Mouse (Mus musculus): Measurements from ENCODE around the gene Olfr1288. TPM values are rescaled to one million over a fixed set of nuclear protein-coding genes. Genes with fewer than 3 reads are reported as not detected.

Gene Olfr1288
- polyA plus RNA-seq (2015; fragmentation: Nextera tagmentation; extraction: Ambion mirVana), result not detected in 2 replicates

DNA sequence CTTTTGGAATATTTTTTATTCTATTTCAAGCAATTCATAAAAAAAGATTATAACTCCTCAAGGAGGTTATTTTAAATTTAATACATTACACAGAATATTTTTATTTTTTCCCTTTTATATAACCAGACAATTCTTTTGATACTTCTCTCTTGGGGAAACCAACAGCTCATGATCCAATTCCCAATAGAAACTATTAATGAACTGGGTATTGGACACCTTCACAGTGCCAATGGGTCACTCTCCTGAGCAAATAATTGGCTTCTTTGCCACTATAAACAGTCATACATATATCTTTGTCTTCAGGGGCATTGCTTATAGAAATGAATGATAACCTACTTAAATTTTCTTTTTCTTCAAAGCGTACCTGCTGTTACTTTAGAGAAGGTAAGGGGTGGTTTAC lies at the start of gene Olfr1288:
TSS of gene Olfr1288 (plus strand) at position 301 of the 400 bp plus-strand sequence.
- no peak within 1 kb of the TSS for H3K27ac ChIP-seq
- no peak within 1 kb of the TSS for H3K4me2 ChIP-seq
- no peak within 1 kb of the TSS for H3K9ac ChIP-seq
- WGBS, result 90% methylated on average over 1 of the region's 1 CpGs
- H3K9me3 ChIP-seq (replicated peaks), result no peaks in the 10 kb centered on the region
- no peak for ATAC-seq (replicated peaks; ENCODE audit: insufficient number of reproducible peaks, insufficient read depth, low FRiP score, low read depth)
- no peak within 1 kb of the TSS for H3K4me3 ChIP-seq
- no peaks in the 10 kb centered on the region for H3K4me1 ChIP-seq (replicated peaks)
- H3K27me3 ChIP-seq, result no peaks in the 10 kb centered on the region
- no peaks in the 10 kb centered on the region for H3K36me3 ChIP-seq

DNA sequence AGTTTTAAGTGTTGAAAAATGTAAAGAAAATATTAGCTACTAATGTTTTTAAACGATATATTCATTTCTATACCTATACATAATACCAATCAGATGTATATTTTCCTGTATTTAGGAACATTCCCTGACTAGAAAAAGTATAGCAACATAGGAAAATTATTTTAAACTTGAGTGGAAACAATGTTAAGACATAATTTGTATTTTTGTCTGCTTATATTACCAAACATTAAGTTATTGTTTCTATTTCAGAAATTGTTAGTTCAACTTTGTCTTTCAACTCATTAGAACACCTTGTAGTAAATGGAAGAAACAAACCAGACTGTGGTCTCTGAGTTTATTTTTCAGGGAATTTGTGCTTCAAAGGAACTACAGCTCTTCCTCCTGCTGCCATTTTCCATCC lies 25.1 kb upstream of the Olfr1288 start, which contains the start of gene Olfr1287:
TSS of gene Olfr1287 (plus strand) at position 301 of the 400 bp plus-strand sequence.
- H3K4me2 ChIP-seq, result no peak within 1 kb of the TSS
- H3K4me1 ChIP-seq (replicated peaks), result no peaks in the 10 kb centered on the region
- no peaks in the 10 kb centered on the region for H3K27me3 ChIP-seq
- WGBS, result 64% methylated on average over 1 of the region's 1 CpGs
- no peak within 1 kb of the TSS for H3K27ac ChIP-seq
- no peaks in the 10 kb centered on the region for H3K36me3 ChIP-seq
- no peak for ATAC-seq (replicated peaks; ENCODE audit: insufficient number of reproducible peaks, insufficient read depth, low FRiP score, low read depth)
- no peak within 1 kb of the TSS for H3K4me3 ChIP-seq
- no peaks in the 10 kb centered on the region for H3K9me3 ChIP-seq (replicated peaks)
- no peak within 1 kb of the TSS for H3K9ac ChIP-seq

DNA sequence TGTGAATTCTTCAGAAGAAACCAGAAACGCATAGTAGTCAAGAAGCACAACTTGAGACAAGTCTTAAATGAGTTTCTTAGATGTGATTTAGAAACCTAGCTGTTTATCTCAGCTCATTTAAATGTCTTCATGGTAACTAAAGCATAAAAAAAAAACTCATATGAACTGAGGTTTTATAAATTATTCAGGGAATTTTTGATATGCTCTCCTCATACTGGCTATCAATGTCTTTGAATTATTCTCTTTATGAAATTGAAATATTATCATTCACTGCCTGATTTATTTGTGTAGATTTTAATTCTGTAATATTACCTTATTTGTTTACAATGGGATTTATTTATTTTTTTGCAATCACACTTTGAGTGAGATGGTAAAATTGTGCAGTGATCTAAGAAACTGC lies 6.6 kb downstream of the Olfr1288 start, which contains the start of gene Olfr1289:
TSS of gene Olfr1289 (plus strand) at position 301 of the 400 bp plus-strand sequence.
- ATAC-seq (replicated peaks; ENCODE audit: insufficient number of reproducible peaks, insufficient read depth, low FRiP score, low read depth), result no peak
- no peak within 1 kb of the TSS for H3K4me2 ChIP-seq
- 60% methylated on average over 1 of the region's 1 CpGs for WGBS
- no peak within 1 kb of the TSS for H3K9ac ChIP-seq
- H3K4me1 ChIP-seq (replicated peaks), result no peaks in the 10 kb centered on the region
- no peak within 1 kb of the TSS for H3K4me3 ChIP-seq
- no peaks in the 10 kb centered on the region for H3K27me3 ChIP-seq
- no peaks in the 10 kb centered on the region for H3K36me3 ChIP-seq
- H3K27ac ChIP-seq, result no peak within 1 kb of the TSS
- H3K9me3 ChIP-seq (replicated peaks), result no peaks in the 10 kb centered on the region

DNA sequence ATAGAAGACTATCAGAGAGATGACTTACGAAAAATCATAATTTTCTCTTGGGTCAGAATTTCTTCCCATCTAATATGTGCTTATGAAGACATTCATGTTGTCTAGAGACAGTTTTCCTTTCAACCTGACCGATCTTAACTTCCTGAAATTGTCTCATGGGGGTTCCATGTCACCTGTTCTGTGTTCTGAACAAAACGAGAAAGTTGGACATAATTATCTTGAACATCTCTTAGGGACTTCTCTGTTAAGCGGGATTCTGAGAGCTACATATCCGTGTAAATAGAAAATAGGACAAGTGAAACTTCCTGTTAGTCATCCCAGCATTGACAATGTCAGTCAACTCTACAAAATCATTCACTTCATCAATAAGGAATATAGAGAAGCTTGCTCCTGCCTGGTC lies 19.8 kb downstream of the Olfr1288 start, which contains the start of gene Olfr1290:
TSS of gene Olfr1290 (minus strand) at position 101 of the 400 bp plus-strand sequence.
- no peaks in the 10 kb centered on the region for H3K9me3 ChIP-seq (replicated peaks)
- H3K27ac ChIP-seq, result no peak within 1 kb of the TSS
- H3K27me3 ChIP-seq, result no peaks in the 10 kb centered on the region
- H3K9ac ChIP-seq, result no peak within 1 kb of the TSS
- 67% methylated on average over 5 of the region's 5 CpGs for WGBS
- H3K4me2 ChIP-seq, result no peak within 1 kb of the TSS
- ATAC-seq (replicated peaks; ENCODE audit: insufficient number of reproducible peaks, insufficient read depth, low FRiP score, low read depth), result no peak
- no peaks in the 10 kb centered on the region for H3K4me1 ChIP-seq (replicated peaks)
- no peak within 1 kb of the TSS for H3K4me3 ChIP-seq
- H3K36me3 ChIP-seq, result no peaks in the 10 kb centered on the region

DNA sequence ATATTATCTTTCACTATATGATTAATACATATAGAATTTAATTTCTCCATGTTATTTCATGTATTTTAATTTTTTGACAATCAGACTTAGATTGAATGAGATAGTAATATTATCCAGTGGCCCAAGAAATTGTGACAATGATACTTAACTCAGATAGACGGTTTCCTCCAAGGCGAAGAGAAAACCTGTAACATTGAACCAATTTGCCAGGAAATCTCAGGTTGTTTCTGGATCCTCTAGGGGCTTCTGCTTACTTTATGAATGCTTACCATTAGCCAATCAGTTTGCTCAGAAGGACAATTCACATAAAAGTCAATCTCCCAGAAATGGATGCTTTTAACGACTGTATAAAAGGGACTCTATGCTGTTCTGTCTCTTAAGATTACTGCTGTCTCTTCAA lies 23.0 kb downstream of the Olfr1288 start, which contains the start of gene Olfr1291-ps1:
TSS of gene Olfr1291-ps1 (plus strand) at position 301 of the 400 bp plus-strand sequence.
- H3K27me3 ChIP-seq, result no peaks in the 10 kb centered on the region

DNA sequence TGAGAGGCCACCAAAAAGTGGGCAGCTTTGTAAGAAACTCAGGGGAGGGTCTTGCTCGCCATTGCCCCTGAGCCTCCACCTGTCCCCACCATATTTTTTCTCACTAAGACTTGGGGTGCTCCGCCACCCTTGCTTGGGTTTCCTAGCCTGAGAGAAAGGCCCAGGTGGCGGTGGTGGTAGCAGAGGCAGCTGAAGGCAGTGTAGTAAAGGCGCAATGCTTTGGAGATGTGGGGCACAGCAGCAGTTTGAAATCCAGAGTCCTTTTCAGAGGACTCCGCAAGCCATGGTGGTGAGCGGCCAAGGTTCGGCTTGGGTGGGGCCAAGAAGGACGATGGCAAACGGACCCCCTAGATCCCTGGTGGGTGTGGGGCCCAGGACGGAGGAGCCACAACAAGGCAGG lies 43.5 kb downstream of the Olfr1288 start:
- no peak for ATAC-seq (replicated peaks; ENCODE audit: insufficient number of reproducible peaks, insufficient read depth, low FRiP score, low read depth)
- Histone ChIP-seq H3K9ac (no peak overlapping the region), H3K4me1 (replicated peaks) (no peaks in the 10 kb centered on the region), H3K27me3 (no peaks in the 10 kb centered on the region), H3K9me3 (replicated peaks) (no peaks in the 10 kb centered on the region), H3K27ac (no peak overlapping the region), H3K4me2 (no peak overlapping the region), H3K36me3 (no peaks in the 10 kb centered on the region), H3K4me3 (no peak overlapping the region)
- WGBS, result 84% methylated on average over 10 of the region's 10 CpGs

More for the DNA sequence above, 23.0 kb downstream of the Olfr1288 start, which contains the start of gene Olfr1291-ps1:
- H3K9me3 ChIP-seq (replicated peaks), result no peaks in the 10 kb centered on the region
- ATAC-seq (replicated peaks; ENCODE audit: insufficient number of reproducible peaks, insufficient read depth, low FRiP score, low read depth), result no peak
- H3K4me3 ChIP-seq, result no peak within 1 kb of the TSS
- no peaks in the 10 kb centered on the region for H3K4me1 ChIP-seq (replicated peaks)
- no peak within 1 kb of the TSS for H3K9ac ChIP-seq
- H3K4me2 ChIP-seq, result no peak within 1 kb of the TSS
- WGBS, result 81% methylated on average over 3 of the region's 3 CpGs
- H3K27ac ChIP-seq, result no peak within 1 kb of the TSS
- no peaks in the 10 kb centered on the region for H3K36me3 ChIP-seq

DNA sequence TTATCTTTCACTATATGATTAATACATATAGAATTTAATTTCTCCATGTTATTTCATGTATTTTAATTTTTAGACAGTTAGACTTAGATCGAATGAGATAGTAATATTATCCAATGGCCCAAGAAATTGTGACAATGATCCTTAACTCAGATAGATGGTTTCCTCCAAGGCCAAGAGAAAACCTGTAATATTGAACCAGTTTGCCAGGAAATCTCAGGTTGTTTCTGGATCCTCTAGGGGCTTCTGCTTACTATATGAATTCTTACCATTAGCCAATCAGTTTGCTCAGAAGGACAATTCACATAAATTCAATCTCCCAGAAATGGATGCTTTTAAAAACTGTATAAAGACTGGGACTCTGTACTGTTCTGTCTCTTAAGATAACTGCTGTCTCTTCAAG lies 51.0 kb downstream of the Olfr1288 start, which contains the start of gene Olfr1293-ps:
TSS of gene Olfr1293-ps (plus strand) at position 301 of the 400 bp plus-strand sequence.
- ATAC-seq (replicated peaks; ENCODE audit: insufficient number of reproducible peaks, insufficient read depth, low FRiP score, low read depth), result no peak
- Histone ChIP-seq H3K4me1 (replicated peaks) (no peaks in the 10 kb centered on the region), H3K9me3 (replicated peaks) (no peaks in the 10 kb centered on the region), H3K9ac (no peak within 1 kb of the TSS), H3K4me3 (no peak within 1 kb of the TSS), H3K4me2 (no peak within 1 kb of the TSS), H3K36me3 (no peaks in the 10 kb centered on the region), H3K27me3 (no peaks in the 10 kb centered on the region), H3K27ac (no peak within 1 kb of the TSS)
- 81% methylated on average over 1 of the region's 1 CpGs for WGBS

Other genes with a start within 250 kb of the Olfr1288 start
- gene 4930430A15Rik, start 244.5 kb upstream of the Olfr1288 start, polyA plus RNA-seq (2015; fragmentation: Nextera tagmentation; extraction: Ambion mirVana), result not detected in 2 replicates
- not detected in 2 replicates for gene Olfr1275, start 238.8 kb upstream of the Olfr1288 start, polyA plus RNA-seq (2015; fragmentation: Nextera tagmentation; extraction: Ambion mirVana)
- not detected in 2 replicates for gene Olfr1276, start 219.6 kb upstream of the Olfr1288 start, polyA plus RNA-seq (2015; fragmentation: Nextera tagmentation; extraction: Ambion mirVana)
- gene Olfr1277, start 200.0 kb upstream of the Olfr1288 start, polyA plus RNA-seq (2015; fragmentation: Nextera tagmentation; extraction: Ambion mirVana), result not detected in 2 replicates
- not detected in 2 replicates for gene Olfr1278, start 184.0 kb upstream of the Olfr1288 start, polyA plus RNA-seq (2015; fragmentation: Nextera tagmentation; extraction: Ambion mirVana)
- not detected in 2 replicates for gene Olfr1279, start 173.5 kb upstream of the Olfr1288 start, polyA plus RNA-seq (2015; fragmentation: Nextera tagmentation; extraction: Ambion mirVana)
- gene Olfr1280, start 160.1 kb upstream of the Olfr1288 start, polyA plus RNA-seq (2015; fragmentation: Nextera tagmentation; extraction: Ambion mirVana), result not detected in 2 replicates
- not detected in 2 replicates for gene Olfr1281, start 147.6 kb upstream of the Olfr1288 start, polyA plus RNA-seq (2015; fragmentation: Nextera tagmentation; extraction: Ambion mirVana)
- not detected in 2 replicates for gene Olfr1282, start 138.0 kb upstream of the Olfr1288 start, polyA plus RNA-seq (2015; fragmentation: Nextera tagmentation; extraction: Ambion mirVana)
- not detected in 2 replicates for gene Olfr1283, start 107.3 kb upstream of the Olfr1288 start, polyA plus RNA-seq (2015; fragmentation: Nextera tagmentation; extraction: Ambion mirVana)
- gene Olfr1284, start 98.6 kb upstream of the Olfr1288 start, polyA plus RNA-seq (2015; fragmentation: Nextera tagmentation; extraction: Ambion mirVana), result not detected in 2 replicates
- gene Olfr1286, start 51.0 kb upstream of the Olfr1288 start, polyA plus RNA-seq (2015; fragmentation: Nextera tagmentation; extraction: Ambion mirVana), result not detected in 2 replicates
- gene Olfr1287, start 25.0 kb upstream of the Olfr1288 start, polyA plus RNA-seq (2015; fragmentation: Nextera tagmentation; extraction: Ambion mirVana), result not detected in 2 replicates
- gene Olfr1289, start 6.7 kb downstream of the Olfr1288 start, polyA plus RNA-seq (2015; fragmentation: Nextera tagmentation; extraction: Ambion mirVana), result not detected in 2 replicates
- gene Olfr1290, start 19.7 kb downstream of the Olfr1288 start, polyA plus RNA-seq (2015; fragmentation: Nextera tagmentation; extraction: Ambion mirVana), result not detected in 2 replicates
- not detected in 2 replicates for gene Olfr1291-ps1, start 23.1 kb downstream of the Olfr1288 start, polyA plus RNA-seq (2015; fragmentation: Nextera tagmentation; extraction: Ambion mirVana)
- not detected in 2 replicates for gene Olfr1293-ps, start 51.1 kb downstream of the Olfr1288 start, polyA plus RNA-seq (2015; fragmentation: Nextera tagmentation; extraction: Ambion mirVana)
- not detected in 2 replicates for gene Olfr1294, start 66.2 kb downstream of the Olfr1288 start, polyA plus RNA-seq (2015; fragmentation: Nextera tagmentation; extraction: Ambion mirVana)
- not detected in 2 replicates for gene Olfr1295, start 95.6 kb downstream of the Olfr1288 start, polyA plus RNA-seq (2015; fragmentation: Nextera tagmentation; extraction: Ambion mirVana)
- not detected in 2 replicates for gene Olfr1297, start 152.4 kb downstream of the Olfr1288 start, polyA plus RNA-seq (2015; fragmentation: Nextera tagmentation; extraction: Ambion mirVana)
- not detected in 2 replicates for gene Olfr1298, start 175.1 kb downstream of the Olfr1288 start, polyA plus RNA-seq (2015; fragmentation: Nextera tagmentation; extraction: Ambion mirVana)
- gene Olfr1299, start 187.3 kb downstream of the Olfr1288 start, polyA plus RNA-seq (2015; fragmentation: Nextera tagmentation; extraction: Ambion mirVana), result not detected in 2 replicates